Mouse (Mus musculus) cerebellum, adult 8-10 months (tissue): ENCODE results near the gene Wnk4.

Experiments used
- DNase-seq: peaks from one replicate; pipeline ENCODE4 v3.0.0; 2022

Wnk4 gene

GRCm38 (mm10) chr11:101277381-101278222 is 17.2 kb downstream of the Wnk4 start:
- no peak for DNase-seq

- DNase-seq: peak; percentile 78
These were observed 18.1 kb downstream of the Wnk4 start, which contains the start of the genes Cntd1 and Coa3 for GRCm38 (mm10) chr11:101278223-101279192. Cntd1 (plus strand) TSS chr11:101279012. Coa3 (minus strand) TSS chr11:101279114.

- no peak for DNase-seq
These were observed 18.8 kb downstream of the Wnk4 start for GRCm38 (mm10) chr11:101279193-101279569.

GRCm38 (mm10) chr11:101280837-101281236 is 20.5 kb downstream of the Wnk4 start:
- DNase-seq: no peak

- DNase-seq: no peak
These were observed 22.5 kb downstream of the Wnk4 start for GRCm38 (mm10) chr11:101282896-101283295.

- no peak for DNase-seq
These were observed 23.4 kb downstream of the Wnk4 start for GRCm38 (mm10) chr11:101283805-101284204.

- no peak for DNase-seq
These were observed 26.9 kb downstream of the Wnk4 start for GRCm38 (mm10) chr11:101287306-101287705.

GRCm38 (mm10) chr11:101291231-101291630 is 30.9 kb downstream of the Wnk4 start:
- no peak for DNase-seq

GRCm38 (mm10) chr11:101295191-101295590 is 34.8 kb downstream of the Wnk4 start:
- no peak for DNase-seq

- no peak for DNase-seq
These were observed 40.5 kb downstream of the Wnk4 start for GRCm38 (mm10) chr11:101300881-101301280.

- no peak for DNase-seq
These were observed 41.1 kb downstream of the Wnk4 start for GRCm38 (mm10) chr11:101301299-101302003.

- peak; percentile 97 for DNase-seq
These were observed 41.8 kb downstream of the Wnk4 start, which contains the start of gene Becn1 for GRCm38 (mm10) chr11:101302004-101302798. Becn1 (minus strand) TSS chr11:101302286.

- DNase-seq: no peak
These were observed 47.4 kb downstream of the Wnk4 start for GRCm38 (mm10) chr11:101307744-101308143.

GRCm38 (mm10) chr11:101311083-101311482 is 50.7 kb downstream of the Wnk4 start:
- DNase-seq: no peak

- DNase-seq: no peak
These were observed 51.8 kb downstream of the Wnk4 start for GRCm38 (mm10) chr11:101312150-101312549.

GRCm38 (mm10) chr11:101314567-101314966 is 54.2 kb downstream of the Wnk4 start:
- no peak for DNase-seq

GRCm38 (mm10) chr11:101315082-101315650 is 54.8 kb downstream of the Wnk4 start:
- DNase-seq: no peak

GRCm38 (mm10) chr11:101315665-101316500 is 55.5 kb downstream of the Wnk4 start, which contains the start of gene Psme3:
Psme3 (plus strand) TSS chr11:101316213.
- DNase-seq: peak; percentile 94

- peak; percentile 16 for DNase-seq
These were observed 56.1 kb downstream of the Wnk4 start for GRCm38 (mm10) chr11:101316501-101316917.

GRCm38 (mm10) chr11:101323609-101324008 is 63.2 kb downstream of the Wnk4 start:
- DNase-seq: peak; percentile 47
